Mouse (Mus musculus): ENCODE data around the gene Atox1.

Gene Atox1

GRCm38 (mm10) chr11:55461019-55461645, at the start of gene Atox1:
TSS of gene Atox1 (minus strand) at chr11:55461239.
- peak; percentile 96 for DNase-seq

GRCm38 (mm10) chr11:55505485-55505884, 44.4 kb upstream of the Atox1 start:
- no peak for DNase-seq

DNA sequence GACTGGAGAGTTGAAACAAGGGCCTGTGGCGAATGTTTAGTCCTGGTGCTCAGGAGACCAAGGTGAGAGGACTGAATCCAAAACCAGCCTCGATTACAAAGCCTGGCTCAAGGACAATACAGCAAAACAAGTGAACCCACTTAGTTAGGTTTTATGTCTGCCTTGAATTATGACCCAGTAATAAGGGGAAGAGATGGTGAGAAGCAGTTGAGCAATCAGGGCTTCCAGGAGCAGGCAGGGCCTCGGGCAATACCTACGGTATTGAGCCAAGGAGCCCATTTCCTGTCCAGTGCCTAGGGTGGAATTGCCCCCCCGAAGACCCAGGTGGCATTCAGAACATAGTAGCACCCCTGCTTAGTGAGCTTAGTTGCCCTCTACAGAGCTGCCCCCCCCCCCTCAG, 41.8 kb upstream of the Atox1 start:
- DNase-seq, result no peak

DNA sequence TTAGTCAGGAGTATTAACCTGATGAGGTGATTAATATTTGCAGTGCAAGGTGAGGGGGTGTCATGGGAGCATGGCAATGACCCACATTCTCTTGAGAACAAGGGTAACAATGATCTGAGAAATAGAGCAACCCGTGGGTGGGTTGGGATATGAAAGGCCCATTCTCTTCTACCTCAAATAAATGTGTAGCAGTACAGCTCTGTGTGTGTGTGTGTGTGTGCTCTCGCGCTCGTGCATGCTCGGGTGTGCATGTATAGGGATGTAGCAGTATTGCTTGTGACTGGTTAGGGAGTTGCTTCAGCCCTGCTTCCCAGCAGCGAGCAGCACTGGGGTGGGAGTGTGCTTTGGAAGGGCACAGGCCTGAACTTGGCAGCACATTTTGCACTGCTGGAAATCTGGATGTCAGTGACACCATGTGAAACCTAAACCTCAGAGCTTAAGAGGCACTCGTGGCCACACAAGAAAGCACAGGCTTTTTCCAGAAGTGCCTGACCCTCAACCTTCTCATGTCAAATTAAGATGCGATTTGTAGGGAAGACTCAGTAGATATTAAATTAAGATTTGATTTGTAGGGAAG, 41.0 kb upstream of the Atox1 start:
- no peak for DNase-seq

DNA sequence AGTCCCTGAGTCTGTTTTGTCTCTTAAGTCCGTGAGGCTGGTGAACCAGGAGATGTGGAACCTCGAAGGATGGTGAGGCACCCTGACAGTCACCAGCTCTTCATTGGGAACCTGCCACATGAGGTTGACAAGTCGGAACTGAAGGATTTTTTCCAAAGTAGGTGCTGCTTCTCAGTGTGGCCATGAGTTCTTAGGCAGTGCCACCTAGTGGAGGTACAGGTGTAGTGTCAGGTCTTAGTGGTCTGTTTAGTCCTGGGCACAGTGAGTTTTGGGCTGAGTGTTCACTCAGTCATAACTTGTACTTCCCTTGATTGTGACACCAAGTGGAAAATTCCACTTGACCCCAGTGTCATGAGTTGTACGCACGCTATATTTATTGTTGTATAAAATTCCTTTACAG, 36.8 kb upstream of the Atox1 start:
- DNase-seq, result peak; percentile 56

- no peak for DNase-seq
Measured at GRCm38 (mm10) chr11:55496158-55496557, 35.1 kb upstream of the Atox1 start.

GRCm38 (mm10) chr11:55485443-55485842, 24.4 kb upstream of the Atox1 start:
- DNase-seq, result no peak

DNA sequence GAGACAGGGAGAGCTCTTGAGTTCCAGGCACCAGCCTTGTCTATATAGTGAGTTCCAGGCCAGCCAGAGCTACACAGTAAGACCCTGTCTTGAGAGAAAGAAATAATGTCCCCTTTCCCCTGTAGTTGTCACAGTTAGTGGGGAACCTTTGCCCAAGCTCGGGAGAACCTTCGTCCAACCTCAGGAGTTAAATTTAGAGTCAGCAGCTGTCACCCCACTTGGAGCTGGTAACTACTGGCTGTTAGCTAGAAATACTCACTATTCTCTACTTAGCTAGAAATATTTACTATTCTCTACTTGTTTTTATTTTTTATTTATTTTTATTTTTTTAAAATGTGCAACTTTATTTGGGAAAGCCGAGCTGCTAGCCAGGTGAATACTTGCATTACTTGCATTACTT, 12.2 kb upstream of the Atox1 start:
- DNase-seq, result no peak

DNA sequence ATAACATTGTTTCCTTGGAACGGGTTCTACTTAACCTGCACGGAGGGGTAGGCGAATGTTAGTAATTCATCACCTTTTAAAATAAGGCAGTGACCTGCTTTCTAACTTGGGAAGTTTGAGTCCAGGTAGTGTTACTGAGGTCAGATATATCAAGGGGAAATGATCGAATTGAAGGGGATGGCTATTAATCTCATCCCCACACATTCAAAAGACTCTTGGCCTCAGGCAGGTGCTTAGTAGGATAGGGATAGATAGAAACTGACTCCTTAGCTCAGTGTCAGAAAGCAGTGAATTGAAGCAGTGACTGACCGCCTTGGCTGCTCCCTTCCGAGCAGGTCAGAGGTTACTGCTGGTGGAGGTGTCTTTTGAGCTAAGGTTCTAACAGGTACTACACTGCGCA, 10.4 kb upstream of the Atox1 start:
- DNase-seq, result no peak

GRCm38 (mm10) chr11:55470761-55471160, 9.7 kb upstream of the Atox1 start:
- DNase-seq, result no peak

DNA sequence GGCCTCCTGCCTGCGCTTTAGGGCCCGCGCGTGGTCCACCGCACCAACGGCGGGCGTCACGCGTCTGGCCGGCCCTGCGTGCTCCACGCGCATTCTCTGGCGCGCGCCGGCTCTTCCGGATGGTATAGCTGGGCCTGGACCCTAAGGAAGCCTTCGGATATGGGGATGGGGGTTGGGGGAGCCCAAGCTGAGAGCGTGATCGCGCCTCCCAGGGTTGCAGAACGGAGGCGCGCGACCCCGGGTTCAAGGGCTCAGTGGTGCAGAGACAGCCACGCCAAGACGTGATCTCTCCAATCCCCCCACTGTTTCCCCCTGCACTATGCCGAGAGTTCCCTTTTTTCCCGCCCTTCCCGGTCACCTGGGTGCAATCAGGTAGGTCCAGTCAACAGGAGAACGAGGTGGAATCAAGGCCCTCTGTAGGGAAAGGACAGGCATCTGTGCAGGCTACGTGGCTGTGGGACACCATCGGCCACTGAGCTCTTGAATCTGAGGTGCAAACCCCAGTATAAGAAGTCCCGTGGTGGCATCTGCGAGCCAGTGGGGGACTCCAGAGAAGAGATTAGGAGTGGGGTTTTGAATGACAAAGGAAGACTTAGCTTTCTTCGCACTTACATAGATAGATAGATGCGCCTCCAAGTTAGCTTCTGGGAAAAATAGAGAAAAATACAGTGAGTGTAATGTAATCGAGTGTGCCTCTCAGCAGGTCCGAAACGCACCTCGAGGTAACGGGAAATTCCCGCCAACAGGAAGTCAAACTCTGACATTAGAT, 9.1 kb upstream of the Atox1 start:
- DNase-seq, result peak; percentile 35

- DNase-seq, result peak; percentile 100
Measured at GRCm38 (mm10) chr11:55469048-55469843, 8.2 kb upstream of the Atox1 start, which contains the start of gene G3bp1. TSS of gene G3bp1 (plus strand) at chr11:55469685.

GRCm38 (mm10) chr11:55468611-55469047, 7.6 kb upstream of the Atox1 start:
- DNase-seq, result no peak

- DNase-seq, result peak; percentile 83
Measured at GRCm38 (mm10) chr11:55468012-55468411, 7.0 kb upstream of the Atox1 start.

- peak; percentile 54 for DNase-seq
Measured at GRCm38 (mm10) chr11:55465177-55465576, 4.1 kb upstream of the Atox1 start.

- DNase-seq, result peak; percentile 42
Measured at GRCm38 (mm10) chr11:55464707-55465106, 3.7 kb upstream of the Atox1 start.

DNA sequence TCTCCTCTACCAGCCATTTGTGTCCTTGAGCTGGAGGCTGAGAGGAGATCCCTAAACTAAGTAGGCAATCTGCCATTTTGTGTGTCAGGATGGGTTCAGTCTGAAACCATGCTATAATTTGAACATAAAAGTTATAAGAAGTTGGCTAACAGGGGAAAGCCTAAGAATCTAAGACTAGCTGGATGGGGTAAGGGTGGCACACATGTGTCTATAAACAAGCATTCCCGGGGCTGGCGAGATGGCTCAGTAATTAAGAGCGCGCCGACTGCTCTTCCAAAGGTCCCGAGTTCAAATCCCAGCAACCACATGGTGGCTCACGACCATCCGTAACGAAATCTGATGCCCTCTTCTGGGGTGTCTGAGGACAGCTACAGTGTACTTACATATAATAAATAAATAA, 1.1 kb upstream of the Atox1 start:
- no peak for DNase-seq

GRCm38 (mm10) chr11:55460559-55461018, 450 bp downstream of the Atox1 start:
- peak; percentile 38 for DNase-seq

GRCm38 (mm10) chr11:55459850-55460558, 1.0 kb downstream of the Atox1 start:
- no peak for DNase-seq

DNA sequence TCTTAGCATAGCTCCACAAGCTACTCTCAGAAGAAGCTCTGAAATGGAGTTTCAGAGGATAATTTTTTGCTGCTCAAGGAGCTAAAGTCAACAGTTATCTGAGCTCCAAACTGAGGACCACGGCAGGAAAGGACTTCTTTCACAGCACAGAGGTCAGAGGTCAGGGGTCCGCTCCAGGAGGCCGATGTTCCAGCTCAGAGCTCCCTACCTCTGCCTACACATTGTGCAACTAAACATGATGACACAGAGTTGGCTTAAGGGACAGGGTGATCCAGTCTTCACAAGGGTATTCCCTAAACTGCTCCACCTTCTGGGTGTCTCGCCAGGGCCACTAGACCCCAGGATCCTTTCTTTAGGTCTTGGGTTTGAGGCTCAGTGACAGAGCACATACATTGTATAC, 2.5 kb downstream of the Atox1 start:
- no peak for DNase-seq

GRCm38 (mm10) chr11:55455166-55455565, 5.9 kb downstream of the Atox1 start:
- DNase-seq, result no peak

GRCm38 (mm10) chr11:55453640-55454039, 7.4 kb downstream of the Atox1 start:
- no peak for DNase-seq
